Mouse (Mus musculus) limb, embryonic 14.5 days (tissue): Measurements from ENCODE around the gene Tbc1d7. TPM values are rescaled to one million over a fixed set of nuclear protein-coding genes. Genes with fewer than 3 reads are reported as not detected.
A peak's percentile ranks its signal among the peaks of the same experiment; 100 is the strongest.

Experiments
- ATAC-seq: fragments of 200-750 bp; cut with Nextera tagmentation; 2 replicates; pipeline ENCODE4 v1.8.0; 2017; ENCODE audit warnings: low read depth, moderate number of reproducible peaks, moderate TSS enrichment; ENCODE audit not compliant: low FRiP score
- DNase-seq: peaks from one replicate; pipeline ENCODE4 v3.0.0-alpha.2; 2015; ENCODE audit warnings: low spot score
- H3K27ac ChIP-seq: fragments of 300-500 bp; sonication (generic); replicated peaks from 2 replicates; pipeline ENCODE4 v1.5.1; 2014; ENCODE audit warnings: low read depth, mild to moderate bottlenecking, low read length, moderate library complexity, mixed read lengths
- H3K27me3 ChIP-seq: fragments of 300-500 bp; sonication (generic); 2 replicates; pipeline ENCODE4 v1.6.1; 2014; ENCODE audit warnings: low read length, mixed read lengths; ENCODE audit not compliant: control insufficient read depth, insufficient read depth
- H3K36me3 ChIP-seq: fragments of 300-500 bp; sonication (generic); 2 replicates; pipeline ENCODE4 v1.6.1; 2014; ENCODE audit warnings: mild to moderate bottlenecking, low read length, moderate library complexity, mixed read lengths; ENCODE audit not compliant: control insufficient read depth, insufficient read depth
- H3K4me1 ChIP-seq: fragments of 300-500 bp; sonication (generic); 2 replicates; pipeline ENCODE4 v1.6.1; 2014; ENCODE audit warnings: antibody characterized with exemption, low read length, mixed read lengths; ENCODE audit not compliant: control insufficient read depth, insufficient read depth
- H3K4me2 ChIP-seq: fragments of 300-500 bp; sonication (generic); replicated peaks from 2 replicates; pipeline ENCODE4 v1.6.1; 2014; ENCODE audit warnings: low read depth, mild to moderate bottlenecking, low read length, moderate library complexity; ENCODE audit not compliant: severe bottlenecking
- H3K4me3 ChIP-seq: fragments of 300-500 bp; sonication (generic); replicated peaks from 2 replicates; pipeline ENCODE4 v1.5.1; 2014; ENCODE audit warnings: low read length
- H3K9ac ChIP-seq: fragments of 300-500 bp; sonication (generic); 2 replicates; pipeline ENCODE4 v1.6.1; 2014; ENCODE audit warnings: mild to moderate bottlenecking, low read depth, low read length, moderate library complexity; ENCODE audit not compliant: severe bottlenecking
- H3K9me3 ChIP-seq: fragments of 300-500 bp; sonication (generic); 2 replicates; pipeline ENCODE4 v1.6.1; 2016; ENCODE audit warnings: low read length; ENCODE audit not compliant: control insufficient read depth
- POLR2A ChIP-seq: fragments of 200-500 bp; IDR thresholded peaks from 2 replicates; pipeline ENCODE4 v1.8.0; 2012; ENCODE audit warnings: inconsistent platforms, mild to moderate bottlenecking, moderate library complexity, borderline replicate concordance; ENCODE audit not compliant: insufficient read depth, insufficient read length; ENCODE audit errors: extremely low read depth
- WGBS: fragments of 180-500 bp; shearing (Covaris S2); extraction: QIAGEN DNeasy Blood & Tissue Kit; methylation state at CpG from one replicate; pipeline ENCODE4 v1.1.7; 2014; 5-methylcytosine and 5-hydroxymethylcytosine counted together
- polyA plus RNA-seq, 2 experiments: library from polyadenylated mRNA; depleted of rRNA in 1 of 2; stranded (reverse) in 1 of 2; unstranded in 1 of 2; fragments of >200 nt; fragmentation: Nextera tagmentation in 1 of 2; extraction: Ambion mirVana in 1 of 2; gene quantifications; 2 replicates each; pipeline versions ENCODE4 v1.2.1 to v1.2.3; 2012 to 2014

The Tbc1d7 gene
- polyA plus RNA-seq, 2 experiments = 31.6 to 52.4 TPM

DNA sequence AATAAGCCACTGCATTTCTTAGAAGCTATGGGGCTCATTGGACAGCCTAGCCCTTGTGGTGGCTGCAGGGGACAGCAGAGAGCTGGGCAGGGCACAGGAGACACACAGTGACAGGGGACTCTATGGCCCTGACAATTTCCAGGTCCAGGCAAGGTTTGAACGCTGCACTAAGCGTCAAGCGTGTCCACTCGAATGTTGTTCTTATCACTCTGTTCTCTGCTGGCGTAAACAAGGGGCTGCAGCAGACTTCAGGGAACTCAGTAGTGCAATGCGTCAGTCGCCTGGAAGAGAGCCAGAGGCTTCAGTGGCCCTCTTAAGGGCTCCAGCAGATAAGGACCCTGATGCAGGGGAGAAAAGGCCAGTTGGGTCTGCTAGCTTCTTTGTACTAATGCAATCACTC, 24.7 kb upstream of the Tbc1d7 start:
- H3K27me3 ChIP-seq = no peaks in the 10 kb centered on the region
- H3K4me3 ChIP-seq = no peak overlapping the region
- TF ChIP-seq POLR2A = no peak
- H3K27ac ChIP-seq = no peak overlapping the region
- no peaks in the 10 kb centered on the region for H3K36me3 ChIP-seq
- H3K9me3 ChIP-seq = no peaks in the 10 kb centered on the region
- WGBS = 39% methylated on average over 7 of the region's 7 CpGs
- no peak overlapping the region for H3K4me2 ChIP-seq
- no peak for DNase-seq
- ATAC-seq = no peak
- no peak overlapping the region for H3K9ac ChIP-seq
- no peaks in the 10 kb centered on the region for H3K4me1 ChIP-seq

DNA sequence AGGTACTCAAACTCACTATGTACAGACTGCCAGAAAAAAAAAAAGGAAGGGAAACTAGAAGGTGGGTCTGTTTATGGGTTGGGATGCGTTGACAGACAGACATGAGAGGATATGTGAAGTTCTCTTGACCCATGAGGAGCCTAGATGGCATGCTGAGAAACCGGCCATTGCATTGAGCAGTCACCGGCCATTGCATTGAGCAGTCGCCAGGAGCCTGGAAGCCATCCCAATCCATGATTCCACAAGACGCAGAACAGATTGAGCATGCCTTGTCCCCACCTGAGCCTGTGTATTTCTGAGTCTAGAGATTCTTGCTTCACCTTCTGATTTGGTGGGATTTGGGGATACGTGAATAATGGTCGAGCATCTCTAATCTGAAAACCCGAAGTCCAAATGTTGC, 22.6 kb upstream of the Tbc1d7 start:
- no peaks in the 10 kb centered on the region for H3K9me3 ChIP-seq

DNA sequence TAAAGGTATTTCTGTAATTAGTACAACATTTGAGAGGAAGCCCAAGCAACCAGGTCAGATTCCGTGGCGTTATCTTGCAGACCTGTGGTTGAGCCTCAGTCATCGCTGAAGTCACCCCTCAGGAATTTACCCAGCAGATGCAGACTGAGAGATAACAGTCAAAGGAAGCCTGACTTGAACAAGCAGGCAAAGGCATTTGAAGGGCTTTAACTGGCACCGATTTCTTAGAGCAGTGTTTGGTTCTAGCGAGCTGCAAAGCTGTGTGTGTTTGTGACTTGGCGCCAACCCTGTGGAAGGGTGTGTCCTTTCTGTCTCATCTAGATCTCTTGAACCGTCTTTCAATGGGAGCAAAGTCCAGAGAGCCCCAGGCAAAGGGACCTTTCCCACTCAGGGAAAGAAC, 22.0 kb upstream of the Tbc1d7 start:
- H3K4me3 ChIP-seq = no peak overlapping the region
- no peak overlapping the region for H3K27ac ChIP-seq
- no peaks in the 10 kb centered on the region for H3K36me3 ChIP-seq
- no peak overlapping the region for H3K4me2 ChIP-seq
- H3K27me3 ChIP-seq = no peaks in the 10 kb centered on the region
- no peak overlapping the region for H3K9ac ChIP-seq
- ATAC-seq = no peak
- no peaks in the 10 kb centered on the region for H3K4me1 ChIP-seq
- no peak for TF ChIP-seq POLR2A
- 62% methylated on average over 7 of the region's 7 CpGs for WGBS
- H3K9me3 ChIP-seq = no peaks in the 10 kb centered on the region
- DNase-seq = no peak

More for the DNA sequence above, 22.6 kb upstream of the Tbc1d7 start:
- ATAC-seq (no peak), DNase-seq (no peak)
- no peak overlapping the region for H3K4me3 ChIP-seq
- H3K27me3 ChIP-seq = no peaks in the 10 kb centered on the region
- no peak for TF ChIP-seq POLR2A
- H3K27ac ChIP-seq = no peak overlapping the region
- H3K4me2 ChIP-seq = no peak overlapping the region
- 96% methylated on average over 8 of the region's 8 CpGs for WGBS
- H3K4me1 ChIP-seq = no peaks in the 10 kb centered on the region
- no peak overlapping the region for H3K9ac ChIP-seq
- H3K36me3 ChIP-seq = no peaks in the 10 kb centered on the region

DNA sequence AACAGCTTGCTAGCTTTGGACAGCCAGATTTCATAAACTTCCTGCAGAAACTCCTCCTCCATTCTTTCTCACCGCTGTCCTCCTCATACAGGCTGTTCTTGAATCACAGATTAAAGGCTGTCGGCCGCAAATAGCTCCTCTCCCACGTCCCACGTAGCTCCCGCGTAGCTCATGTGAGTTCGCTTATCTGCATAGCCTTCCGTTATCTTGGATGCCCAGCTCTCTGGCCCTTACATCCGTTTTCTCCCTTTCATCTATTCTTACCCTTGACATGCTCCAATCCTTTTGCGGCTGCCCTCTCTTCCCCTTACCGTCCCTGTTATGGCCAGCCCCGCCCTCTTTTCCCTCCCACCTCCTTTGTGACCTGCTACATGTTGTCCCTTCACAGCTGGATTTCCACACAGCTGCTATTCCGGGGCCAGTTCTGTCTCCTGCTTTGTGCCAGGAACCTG, 20.5 kb upstream of the Tbc1d7 start:
- Histone ChIP-seq H3K27me3 (no peaks in the 10 kb centered on the region), H3K9ac (no peak overlapping the region), H3K4me2 (0 out of 2 replicates have a peak overlapping the region, but pooled peaks have one; percentile 11), H3K36me3 (no peaks in the 10 kb centered on the region), H3K4me1 (no peaks in the 10 kb centered on the region), H3K4me3 (no peak overlapping the region), H3K9me3 (no peaks in the 10 kb centered on the region), H3K27ac (no peak overlapping the region)
- ATAC-seq (no peak), DNase-seq (no peak)
- no peak for TF ChIP-seq POLR2A
- 8% methylated on average over 14 of the region's 14 CpGs for WGBS

DNA sequence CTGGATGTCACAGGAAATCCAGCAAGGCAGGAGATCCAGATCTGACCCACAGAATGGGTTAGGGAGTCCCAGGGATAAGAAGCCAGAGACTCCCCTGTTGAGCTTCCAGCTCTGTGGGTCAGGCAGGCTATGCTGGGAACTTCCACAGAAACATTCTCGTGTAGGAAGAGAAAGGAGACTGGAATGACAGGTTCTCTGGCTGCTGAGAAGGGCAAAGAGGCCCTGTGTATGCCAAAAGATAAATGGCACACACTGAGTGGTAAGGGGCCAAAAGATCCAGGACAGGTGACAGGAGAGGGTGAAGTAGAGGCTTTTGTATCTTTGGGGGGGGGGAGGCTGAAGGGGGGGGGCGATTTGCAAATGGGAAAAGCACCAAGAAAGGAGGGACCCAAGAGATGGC, 20.0 kb upstream of the Tbc1d7 start:
- no peak for ATAC-seq
- TF ChIP-seq POLR2A = no peak
- Histone ChIP-seq H3K27me3 (no peaks in the 10 kb centered on the region), H3K9me3 (no peaks in the 10 kb centered on the region), H3K4me3 (no peak overlapping the region), H3K9ac (no peak overlapping the region), H3K4me1 (no peaks in the 10 kb centered on the region), H3K4me2 (no peak overlapping the region), H3K27ac (no peak overlapping the region), H3K36me3 (no peaks in the 10 kb centered on the region)
- DNase-seq = no peak
- 63% methylated on average over 1 of the region's 2 CpGs for WGBS

DNA sequence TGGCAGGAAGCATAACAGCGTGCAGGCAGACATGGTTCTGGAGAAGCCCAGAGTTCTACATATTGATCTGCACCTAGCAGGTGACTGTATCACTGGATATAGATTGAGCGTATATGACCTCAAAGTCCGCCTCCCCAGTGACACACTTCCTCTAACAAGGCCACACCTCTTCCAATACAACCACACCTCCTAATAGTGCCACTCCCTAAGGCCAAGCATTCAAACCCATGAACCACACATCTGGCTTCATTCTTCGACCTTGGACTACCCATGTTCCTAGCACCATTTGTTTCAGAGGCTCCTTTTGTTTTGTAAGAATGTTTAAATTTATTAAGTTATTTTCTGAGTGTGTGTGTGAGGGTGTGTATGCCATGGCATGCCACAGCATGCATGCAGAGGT, 16.4 kb upstream of the Tbc1d7 start:
- no peak overlapping the region for H3K4me2 ChIP-seq
- ATAC-seq (no peak), DNase-seq (no peak)
- no peak overlapping the region for H3K27ac ChIP-seq
- WGBS = 91% methylated on average over 4 of the region's 4 CpGs
- TF ChIP-seq POLR2A = no peak
- no peak overlapping the region for H3K9ac ChIP-seq
- H3K4me3 ChIP-seq = no peak overlapping the region
- H3K4me1 ChIP-seq = 0 out of 2 replicates have a peak, but pooled peaks cover 6% of the 10 kb centered on the region
- no peaks in the 10 kb centered on the region for H3K9me3 ChIP-seq
- H3K36me3 ChIP-seq = no peaks in the 10 kb centered on the region
- no peaks in the 10 kb centered on the region for H3K27me3 ChIP-seq
